Mouse (Mus musculus) limb, embryonic 14.5 days (tissue): ENCODE data around the gene Abcc9. TPM values are rescaled to one million over a fixed set of nuclear protein-coding genes. Genes with fewer than 3 reads are reported as not detected.
A peak's percentile ranks its signal among the peaks of the same experiment; 100 is the strongest.

Experiments
- ATAC-seq: fragments of 200-750 bp; cut with Nextera tagmentation; 2 replicates; pipeline ENCODE4 v1.8.0; 2017; ENCODE audit warnings: low read depth, moderate number of reproducible peaks, moderate TSS enrichment; ENCODE audit not compliant: low FRiP score
- DNase-seq: peaks from one replicate; pipeline ENCODE4 v3.0.0-alpha.2; 2015; ENCODE audit warnings: low spot score
- H3K27ac ChIP-seq: fragments of 300-500 bp; sonication (generic); replicated peaks from 2 replicates; pipeline ENCODE4 v1.5.1; 2014; ENCODE audit warnings: low read depth, mild to moderate bottlenecking, low read length, moderate library complexity, mixed read lengths
- H3K27me3 ChIP-seq: fragments of 300-500 bp; sonication (generic); 2 replicates; pipeline ENCODE4 v1.6.1; 2014; ENCODE audit warnings: low read length, mixed read lengths; ENCODE audit not compliant: control insufficient read depth, insufficient read depth
- H3K36me3 ChIP-seq: fragments of 300-500 bp; sonication (generic); 2 replicates; pipeline ENCODE4 v1.6.1; 2014; ENCODE audit warnings: mild to moderate bottlenecking, low read length, moderate library complexity, mixed read lengths; ENCODE audit not compliant: control insufficient read depth, insufficient read depth
- H3K4me1 ChIP-seq: fragments of 300-500 bp; sonication (generic); 2 replicates; pipeline ENCODE4 v1.6.1; 2014; ENCODE audit warnings: antibody characterized with exemption, low read length, mixed read lengths; ENCODE audit not compliant: control insufficient read depth, insufficient read depth
- H3K4me2 ChIP-seq: fragments of 300-500 bp; sonication (generic); replicated peaks from 2 replicates; pipeline ENCODE4 v1.6.1; 2014; ENCODE audit warnings: low read depth, mild to moderate bottlenecking, low read length, moderate library complexity; ENCODE audit not compliant: severe bottlenecking
- H3K4me3 ChIP-seq: fragments of 300-500 bp; sonication (generic); replicated peaks from 2 replicates; pipeline ENCODE4 v1.5.1; 2014; ENCODE audit warnings: low read length
- H3K9ac ChIP-seq: fragments of 300-500 bp; sonication (generic); 2 replicates; pipeline ENCODE4 v1.6.1; 2014; ENCODE audit warnings: mild to moderate bottlenecking, low read depth, low read length, moderate library complexity; ENCODE audit not compliant: severe bottlenecking
- H3K9me3 ChIP-seq: fragments of 300-500 bp; sonication (generic); 2 replicates; pipeline ENCODE4 v1.6.1; 2016; ENCODE audit warnings: low read length; ENCODE audit not compliant: control insufficient read depth
- POLR2A ChIP-seq: fragments of 200-500 bp; IDR thresholded peaks from 2 replicates; pipeline ENCODE4 v1.8.0; 2012; ENCODE audit warnings: inconsistent platforms, mild to moderate bottlenecking, moderate library complexity, borderline replicate concordance; ENCODE audit not compliant: insufficient read depth, insufficient read length; ENCODE audit errors: extremely low read depth
- WGBS: fragments of 180-500 bp; shearing (Covaris S2); extraction: QIAGEN DNeasy Blood & Tissue Kit; methylation state at CpG from one replicate; pipeline ENCODE4 v1.1.7; 2014; 5-methylcytosine and 5-hydroxymethylcytosine counted together
- polyA plus RNA-seq, 2 experiments: library from polyadenylated mRNA; depleted of rRNA in 1 of 2; stranded (reverse) in 1 of 2; unstranded in 1 of 2; fragments of >200 nt; fragmentation: Nextera tagmentation in 1 of 2; extraction: Ambion mirVana in 1 of 2; gene quantifications; 2 replicates each; pipeline versions ENCODE4 v1.2.1 to v1.2.3; 2012 to 2014

Gene Abcc9
- polyA plus RNA-seq, 2 experiments: 4.0 to 7.3 TPM

DNA sequence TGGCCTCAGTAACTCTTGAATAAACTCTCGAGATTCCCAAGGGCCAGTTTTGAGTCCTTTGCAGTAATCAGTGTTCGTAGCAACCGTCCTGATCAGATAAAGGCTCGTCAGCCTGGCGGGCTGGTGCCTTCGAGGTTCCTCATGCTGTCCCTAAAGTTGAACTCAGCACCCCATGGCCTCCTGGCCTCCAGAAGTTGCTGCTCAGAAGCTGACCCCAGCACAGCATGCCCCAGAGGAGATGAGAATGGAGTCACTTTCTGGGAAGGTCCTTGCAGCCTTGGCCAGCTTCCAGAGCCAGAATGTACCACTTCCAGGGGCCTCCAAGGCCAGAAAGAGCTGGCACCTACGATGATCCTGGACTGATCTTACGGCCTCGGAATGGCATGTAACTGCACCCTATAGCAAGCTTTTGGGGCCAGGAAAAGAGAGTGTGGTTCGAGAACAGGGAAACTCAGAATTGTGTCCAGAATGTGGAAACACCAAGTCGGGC lies 1.4 kb upstream of the Abcc9 start:
- Histone ChIP-seq H3K4me3 (no peak overlapping the region), H3K36me3 (no peaks in the 10 kb centered on the region), H3K27me3 (no peaks in the 10 kb centered on the region), H3K9ac (no peak overlapping the region), H3K4me1 (no peaks in the 10 kb centered on the region; the same call in 1 of the 2 replicates), H3K4me2 (no peak overlapping the region), H3K27ac (no peak overlapping the region), H3K9me3 (no peaks in the 10 kb centered on the region)
- ATAC-seq (no peak), DNase-seq (no peak)
- no peak for TF ChIP-seq POLR2A
- WGBS: 75% methylated on average over 11 of the region's 11 CpGs

GRCm38 (mm10) chr6:142701161-142701560 lies 954 bp downstream of the Abcc9 start:
- ATAC-seq (no peak), DNase-seq (no peak)
- H3K9me3 ChIP-seq: no peaks in the 10 kb centered on the region
- no peaks in the 10 kb centered on the region for H3K36me3 ChIP-seq
- peak overlapping the region; percentile 65; the same call in 1 of the 2 replicates for H3K4me2 ChIP-seq
- H3K27ac ChIP-seq: no peak overlapping the region
- 78% methylated on average over 13 of the region's 13 CpGs for WGBS
- TF ChIP-seq POLR2A: no peak
- H3K4me3 ChIP-seq: no peak overlapping the region
- H3K9ac ChIP-seq: no peak overlapping the region
- H3K4me1 ChIP-seq: no peaks in the 10 kb centered on the region; the same call in 1 of the 2 replicates
- H3K27me3 ChIP-seq: no peaks in the 10 kb centered on the region

- no peaks in the 10 kb centered on the region; the same call in 1 of the 2 replicates for H3K4me1 ChIP-seq
- no peak overlapping the region for H3K9ac ChIP-seq
- H3K9me3 ChIP-seq: no peaks in the 10 kb centered on the region
- no peaks in the 10 kb centered on the region for H3K36me3 ChIP-seq
- ATAC-seq (no peak), DNase-seq (no peak)
- H3K27ac ChIP-seq: no peak overlapping the region
- WGBS: 63% methylated on average over 8 of the region's 8 CpGs
- H3K4me3 ChIP-seq: no peak overlapping the region
- no peak for TF ChIP-seq POLR2A
- H3K27me3 ChIP-seq: no peaks in the 10 kb centered on the region
- no peak overlapping the region for H3K4me2 ChIP-seq
Observed at GRCm38 (mm10) chr6:142700753-142701152, 1.4 kb downstream of the Abcc9 start.

GRCm38 (mm10) chr6:142692085-142692484 lies 10.0 kb downstream of the Abcc9 start:
- Histone ChIP-seq H3K36me3 (no peaks in the 10 kb centered on the region), H3K4me3 (no peak overlapping the region), H3K4me2 (no peak overlapping the region), H3K9ac (no peak overlapping the region), H3K27me3 (no peaks in the 10 kb centered on the region), H3K9me3 (no peaks in the 10 kb centered on the region), H3K27ac (no peak overlapping the region), H3K4me1 (no peaks in the 10 kb centered on the region)
- DNase-seq (no peak), ATAC-seq (no peak)
- TF ChIP-seq POLR2A: no peak
- 76% methylated on average over 5 of the region's 5 CpGs for WGBS

DNA sequence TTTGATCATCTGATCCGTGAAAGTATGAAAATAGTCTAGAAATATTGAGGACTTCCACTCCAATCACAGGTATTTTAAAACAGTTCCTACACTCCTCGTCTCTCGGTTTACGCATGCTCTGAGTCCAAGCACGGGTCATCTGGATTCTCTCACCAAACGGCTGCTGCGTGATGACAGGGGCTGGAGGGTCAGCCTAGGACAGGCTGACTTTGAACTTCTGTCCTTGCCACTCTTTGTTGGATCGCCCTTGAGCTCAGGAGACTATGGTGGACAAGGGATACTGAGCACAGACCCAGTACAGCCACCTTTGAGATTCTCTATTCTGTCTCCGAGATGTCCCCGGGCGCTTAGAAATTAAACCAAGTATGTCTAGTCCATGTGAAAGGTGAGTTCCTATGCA lies 12.4 kb downstream of the Abcc9 start:
- DNase-seq (no peak), ATAC-seq (no peak)
- no peak overlapping the region for H3K27ac ChIP-seq
- H3K4me2 ChIP-seq: no peak overlapping the region
- no peaks in the 10 kb centered on the region for H3K27me3 ChIP-seq
- H3K4me1 ChIP-seq: no peaks in the 10 kb centered on the region
- H3K4me3 ChIP-seq: no peak overlapping the region
- no peak overlapping the region for H3K9ac ChIP-seq
- TF ChIP-seq POLR2A: no peak
- no peaks in the 10 kb centered on the region for H3K36me3 ChIP-seq
- no peaks in the 10 kb centered on the region for H3K9me3 ChIP-seq
- 69% methylated on average over 11 of the region's 11 CpGs for WGBS
